Mouse (Mus musculus) limb, embryonic 10.5 days (tissue): ENCODE measurements at regions not wholly inside any gene's neighbourhood (a gene's known extent, or its start where the extent isn't known, plus 50 kb on each side); places are given as distances from the start of the nearest gene placed in this dataset.

Experiments
- DNase-seq: peaks from one replicate; pipeline ENCODE4 v3.0.0-alpha.2; 2017; ENCODE audit warnings: low spot score
- H3K27ac ChIP-seq: fragments of 300-500 bp; sonication (generic); 2 replicates; pipeline ENCODE4 v1.5.1; 2016; ENCODE audit warnings: mild to moderate bottlenecking
- H3K27me3 ChIP-seq: fragments of 300-500 bp; sonication (generic); 2 replicates; pipeline ENCODE4 v1.6.1; 2016; ENCODE audit warnings: low read depth, mild to moderate bottlenecking; ENCODE audit not compliant: poor library complexity, severe bottlenecking
- H3K36me3 ChIP-seq: fragments of 300-500 bp; sonication (generic); 2 replicates; pipeline ENCODE4 v1.6.1; 2016; ENCODE audit warnings: mild to moderate bottlenecking, moderate library complexity
- H3K4me1 ChIP-seq: fragments of 300-500 bp; sonication (generic); 2 replicates; pipeline ENCODE4 v1.6.1; 2016
- H3K4me3 ChIP-seq: fragments of 300-500 bp; sonication (generic); 2 replicates; pipeline ENCODE4 v1.5.1; 2016; ENCODE audit warnings: mild to moderate bottlenecking, moderate library complexity
- H3K9me3 ChIP-seq: fragments of 300-500 bp; sonication (generic); replicated peaks from 2 replicates; pipeline ENCODE4 v1.6.1; 2016; ENCODE audit warnings: mild to moderate bottlenecking
- whole genome bisulfite sequencing: fragments of 180-500 bp; shearing (Covaris S2); methylation state at CpG from one replicate; pipeline ENCODE4 v1.1.7; 2016; 5-methylcytosine and 5-hydroxymethylcytosine counted together

GRCm38 (mm10) chr1:77102421-77103133, 412.3 kb downstream of the Epha4 start:
- H3K36me3 ChIP-seq: no peaks in the 10 kb centered on the region
- no peak overlapping the region for H3K4me3 ChIP-seq
- peaks cover 6% of the 10 kb centered on the region; the same call in 1 of the 2 replicates for H3K27me3 ChIP-seq
- no peaks in the 10 kb centered on the region for H3K9me3 ChIP-seq
- WGBS: 55% methylated on average over 13 of the region's 13 CpGs
- DNase-seq: no peak
- peaks cover 15% of the 10 kb centered on the region for H3K4me1 ChIP-seq
- H3K27ac ChIP-seq: no peak overlapping the region

GRCm38 (mm10) chr1:77109861-77110785, 404.8 kb downstream of the Epha4 start:
- 83% methylated on average over 6 of the region's 6 CpGs for WGBS
- H3K4me1 ChIP-seq: no peaks in the 10 kb centered on the region
- H3K27me3 ChIP-seq: no peaks in the 10 kb centered on the region
- no peak overlapping the region for H3K27ac ChIP-seq
- H3K36me3 ChIP-seq: no peaks in the 10 kb centered on the region
- no peak overlapping the region for H3K4me3 ChIP-seq
- DNase-seq: no peak
- H3K9me3 ChIP-seq: no peaks in the 10 kb centered on the region

- 72% methylated on average over 3 of the region's 3 CpGs for WGBS
- Histone ChIP-seq H3K27ac (no peak overlapping the region), H3K4me3 (no peak overlapping the region), H3K36me3 (no peaks in the 10 kb centered on the region), H3K27me3 (no peaks in the 10 kb centered on the region), H3K4me1 (no peaks in the 10 kb centered on the region), H3K9me3 (no peaks in the 10 kb centered on the region)
- DNase-seq: no peak
Observed at GRCm38 (mm10) chr1:77128411-77128810, 386.5 kb downstream of the Epha4 start.

GRCm38 (mm10) chr1:77137663-77138062, 377.2 kb downstream of the Epha4 start:
- Histone ChIP-seq H3K4me3 (no peak overlapping the region), H3K4me1 (peaks cover 23% of the 10 kb centered on the region), H3K27ac (no peak overlapping the region), H3K9me3 (no peaks in the 10 kb centered on the region), H3K27me3 (no peaks in the 10 kb centered on the region), H3K36me3 (no peaks in the 10 kb centered on the region)
- DNase-seq: no peak
- 59% methylated on average over 6 of the region's 6 CpGs for WGBS

- Histone ChIP-seq H3K27ac (peak overlapping the region; percentile 63), H3K27me3 (no peaks in the 10 kb centered on the region), H3K4me3 (no peak overlapping the region), H3K9me3 (no peaks in the 10 kb centered on the region), H3K36me3 (no peaks in the 10 kb centered on the region), H3K4me1 (peaks cover 23% of the 10 kb centered on the region)
- 11% methylated on average over 7 of the region's 7 CpGs for WGBS
- peak; percentile 70 for DNase-seq
Observed at GRCm38 (mm10) chr1:77140906-77141305, 374.0 kb downstream of the Epha4 start.

- H3K4me1 ChIP-seq: no peaks in the 10 kb centered on the region
- H3K27ac ChIP-seq: no peak overlapping the region
- no peaks in the 10 kb centered on the region for H3K27me3 ChIP-seq
- no peak overlapping the region for H3K4me3 ChIP-seq
- no peak for DNase-seq
- no peaks in the 10 kb centered on the region for H3K36me3 ChIP-seq
- no peaks in the 10 kb centered on the region for H3K9me3 ChIP-seq
- 94% methylated on average over 4 of the region's 4 CpGs for WGBS
Observed at GRCm38 (mm10) chr1:77148052-77148451, 366.8 kb downstream of the Epha4 start.

GRCm38 (mm10) chr1:77168316-77168715, 346.6 kb downstream of the Epha4 start:
- no peak overlapping the region for H3K4me3 ChIP-seq
- no peaks in the 10 kb centered on the region for H3K27me3 ChIP-seq
- H3K27ac ChIP-seq: no peak overlapping the region
- no peaks in the 10 kb centered on the region for H3K4me1 ChIP-seq
- H3K36me3 ChIP-seq: no peaks in the 10 kb centered on the region
- H3K9me3 ChIP-seq: no peaks in the 10 kb centered on the region
- no peak for DNase-seq
- WGBS: 84% methylated on average over 4 of the region's 4 CpGs

- no peaks in the 10 kb centered on the region for H3K9me3 ChIP-seq
- no peak overlapping the region for H3K4me3 ChIP-seq
- whole genome bisulfite sequencing: 91% methylated on average over 1 of the region's 1 CpGs
- H3K36me3 ChIP-seq: no peaks in the 10 kb centered on the region
- no peak for DNase-seq
- H3K4me1 ChIP-seq: peaks cover 2% of the 10 kb centered on the region; the same call in 1 of the 2 replicates
- H3K27me3 ChIP-seq: no peaks in the 10 kb centered on the region
- no peak overlapping the region for H3K27ac ChIP-seq
Observed at GRCm38 (mm10) chr1:77172463-77172862, 342.4 kb downstream of the Epha4 start.

GRCm38 (mm10) chr1:77174801-77175200, 340.1 kb downstream of the Epha4 start:
- H3K4me1 ChIP-seq: peaks cover 2% of the 10 kb centered on the region; the same call in 1 of the 2 replicates
- no peaks in the 10 kb centered on the region for H3K9me3 ChIP-seq
- H3K4me3 ChIP-seq: no peak overlapping the region
- WGBS: 92% methylated on average over 4 of the region's 4 CpGs
- no peaks in the 10 kb centered on the region for H3K36me3 ChIP-seq
- no peak overlapping the region for H3K27ac ChIP-seq
- no peaks in the 10 kb centered on the region for H3K27me3 ChIP-seq
- DNase-seq: no peak

- Histone ChIP-seq H3K27ac (no peak overlapping the region), H3K9me3 (no peaks in the 10 kb centered on the region), H3K27me3 (no peaks in the 10 kb centered on the region), H3K36me3 (no peaks in the 10 kb centered on the region), H3K4me1 (peaks cover 2% of the 10 kb centered on the region; the same call in 1 of the 2 replicates), H3K4me3 (no peak overlapping the region)
- 73% methylated on average over 3 of the region's 3 CpGs for WGBS
- no peak for DNase-seq
Observed at GRCm38 (mm10) chr1:77175214-77175613, 339.7 kb downstream of the Epha4 start.

- no peaks in the 10 kb centered on the region for H3K9me3 ChIP-seq
- H3K27ac ChIP-seq: no peak overlapping the region
- H3K27me3 ChIP-seq: no peaks in the 10 kb centered on the region
- no peak overlapping the region for H3K4me3 ChIP-seq
- DNase-seq: no peak
- no peaks in the 10 kb centered on the region for H3K36me3 ChIP-seq
- 89% methylated on average over 2 of the region's 2 CpGs for WGBS
- peaks cover 7% of the 10 kb centered on the region for H3K4me1 ChIP-seq
Observed at GRCm38 (mm10) chr1:77176516-77176915, 338.4 kb downstream of the Epha4 start.

- DNase-seq: no peak
- WGBS: 86% methylated on average over 2 of the region's 2 CpGs
- no peak overlapping the region for H3K27ac ChIP-seq
Observed at GRCm38 (mm10) chr1:77183965-77184364, 330.9 kb downstream of the Epha4 start.

GRCm38 (mm10) chr1:77190141-77190540, 324.7 kb downstream of the Epha4 start:
- no peaks in the 10 kb centered on the region for H3K9me3 ChIP-seq
- no peaks in the 10 kb centered on the region; the same call in 1 of the 2 replicates for H3K27me3 ChIP-seq
- no peak overlapping the region for H3K27ac ChIP-seq
- WGBS: 38% methylated on average over 3 of the region's 3 CpGs
- no peaks in the 10 kb centered on the region for H3K36me3 ChIP-seq
- peaks cover 18% of the 10 kb centered on the region for H3K4me1 ChIP-seq
- DNase-seq: no peak
- no peak overlapping the region for H3K4me3 ChIP-seq

More at GRCm38 (mm10) chr1:77183965-77184364, 330.9 kb downstream of the Epha4 start:
- Histone ChIP-seq H3K4me3 (no peak overlapping the region), H3K27me3 (no peaks in the 10 kb centered on the region; the same call in 1 of the 2 replicates), H3K36me3 (no peaks in the 10 kb centered on the region), H3K9me3 (no peaks in the 10 kb centered on the region), H3K4me1 (peaks cover 18% of the 10 kb centered on the region)
